Mouse (Mus musculus) liver, postnatal 0 days (tissue): Measurements from ENCODE around the gene Ubb.

Source experiments
- CTCF ChIP-seq: sonication (generic); IDR thresholded peaks from 2 replicates; pipeline ENCODE4 v1.5.1; 2016; ENCODE audit warnings: antibody characterized with exemption, low read depth
- EP300 ChIP-seq: IDR thresholded peaks from 2 replicates; pipeline ENCODE4 v1.6.1; 2016; ENCODE audit warnings: antibody characterized with exemption, low read depth, mild to moderate bottlenecking

- TF ChIP-seq CTCF (no peak; the same call in 1 of the 2 replicates), EP300 (no peak)
Measured at GRCm38 (mm10) chr11:62538321-62539088, 12.5 kb upstream of the Ubb start.
